Mouse (Mus musculus): ENCODE results near the gene Fancd2.

DNA sequence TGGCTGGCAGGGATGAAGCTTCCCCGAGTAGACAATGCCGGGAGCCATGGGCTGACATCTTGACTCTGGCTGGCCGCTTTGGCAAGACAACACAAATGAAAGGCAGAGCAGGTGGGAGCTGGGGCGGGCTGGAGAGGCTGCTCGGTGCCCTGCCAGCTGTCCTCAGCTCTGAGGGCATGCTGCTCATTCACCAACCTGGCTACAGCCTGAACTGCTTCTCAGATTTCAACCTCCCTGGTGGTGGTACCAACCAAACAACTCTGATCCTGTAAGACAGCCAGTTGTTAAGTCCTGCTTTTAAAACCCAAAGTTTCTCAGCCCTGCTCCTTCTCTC lies 22.6 kb upstream of the Fancd2 start:
- no peak for TF ChIP-seq CTCF (IDR thresholded peaks at IDR 0.05; ENCODE audit: low read depth)
- TF ChIP-seq EP300 (optimal IDR thresholded peaks at IDR 0.05) = no peak

Measured in stomach, postnatal 0 days (tissue).